Mouse (Mus musculus): ENCODE data around the gene Nasp. TPM values are rescaled to one million over a fixed set of nuclear protein-coding genes. Genes with fewer than 3 reads are reported as not detected.
"Not testable (repeated sequence)": the region's sequence is repeated elsewhere in the genome, so short reads cannot be mapped to it uniquely, and the experiment has no call there.

Gene Nasp
- polyA plus RNA-seq, 1 experiment = 20.0 TPM

GRCm38 (mm10) chr4:116668145-116668544 lies 40.4 kb upstream of the Nasp start:
- no peaks in the 10 kb centered on the region for H3K79me2 ChIP-seq (ENCODE audit: control insufficient read depth, insufficient read depth)
- no peak overlapping the region for H3ac ChIP-seq (ENCODE audit: control insufficient read depth, insufficient read length)
- H3K4me2 ChIP-seq (ENCODE audit: low read depth) = peak overlapping the region; percentile 20
- TF ChIP-seq E2F4 (IDR thresholded peaks at IDR 0.05; ENCODE audit: insufficient read depth) (no peak), MYOD1 (IDR thresholded peaks at IDR 0.05; ENCODE audit: control insufficient read depth in 1 of 3, insufficient read length in 2 of 3, low read depth in 2 of 3) (no peak), MAX (IDR thresholded peaks at IDR 0.05; ENCODE audit: low read depth) (no peak), POLR2AphosphoS2 (IDR thresholded peaks at IDR 0.05; ENCODE audit: insufficient read length, low read depth) (no peak), CEBPB (IDR thresholded peaks at IDR 0.05; ENCODE audit: insufficient read depth, poor library complexity, severe bottlenecking) (peak; percentile 25; the same call in 1 of the 2 replicates), REST (IDR thresholded peaks at IDR 0.05; ENCODE audit: insufficient read depth, insufficient read length) (no peak), USF1 (IDR thresholded peaks at IDR 0.05; ENCODE audit: low read depth) (peak; percentile 65), SRF (IDR thresholded peaks at IDR 0.05; ENCODE audit: control insufficient read depth, insufficient read length, low read depth) (no peak), TCF12 (IDR thresholded peaks at IDR 0.05; ENCODE audit: insufficient read depth, poor library complexity, severe bottlenecking) (no peak), TCF3 (IDR thresholded peaks at IDR 0.05; ENCODE audit: insufficient read length, low read depth) (no peak), MYOG (IDR thresholded peaks at IDR 0.05; ENCODE audit: control insufficient read depth in 1 of 3, insufficient read depth in 1 of 3, insufficient read length in 2 of 3, low read depth in 2 of 3) (no peak)
- H3K27me3 ChIP-seq (ENCODE audit: control insufficient read depth, insufficient read depth, insufficient read length) = no peaks in the 10 kb centered on the region
- no peak overlapping the region for H3K4me3 ChIP-seq
- H3K36me3 ChIP-seq (ENCODE audit: control insufficient read depth, insufficient read depth) = no peaks in the 10 kb centered on the region

GRCm38 (mm10) chr4:116666625-116667024 lies 38.9 kb upstream of the Nasp start:
- no peak overlapping the region for H3ac ChIP-seq (ENCODE audit: control insufficient read depth, insufficient read length)
- H3K79me2 ChIP-seq (ENCODE audit: control insufficient read depth, insufficient read depth) = no peaks in the 10 kb centered on the region
- no peaks in the 10 kb centered on the region for H3K36me3 ChIP-seq (ENCODE audit: control insufficient read depth, insufficient read depth)
- no peaks in the 10 kb centered on the region for H3K27me3 ChIP-seq (ENCODE audit: control insufficient read depth, insufficient read depth, insufficient read length)
- TF ChIP-seq MYOD1 (IDR thresholded peaks at IDR 0.05; ENCODE audit: control insufficient read depth in 1 of 3, insufficient read length in 2 of 3, low read depth in 2 of 3) = peak; percentile 73 to 94 (median 82)
- no peak for TF ChIP-seq USF1 (IDR thresholded peaks at IDR 0.05; ENCODE audit: low read depth)
- peak; percentile 16 for TF ChIP-seq TCF12 (IDR thresholded peaks at IDR 0.05; ENCODE audit: insufficient read depth, poor library complexity, severe bottlenecking)
- TF ChIP-seq TCF3 (IDR thresholded peaks at IDR 0.05; ENCODE audit: insufficient read length, low read depth) = peak; percentile 59
- no peak for TF ChIP-seq POLR2A (IDR thresholded peaks at IDR 0.05; ENCODE audit: insufficient read length, low read depth)
- peak in 2 of 3 experiments; percentile 81 to 85 for TF ChIP-seq MYOG (IDR thresholded peaks at IDR 0.05; ENCODE audit: control insufficient read depth in 1 of 3, insufficient read depth in 1 of 3, insufficient read length in 2 of 3, low read depth in 2 of 3)
- TF ChIP-seq SRF (IDR thresholded peaks at IDR 0.05; ENCODE audit: control insufficient read depth, insufficient read length, low read depth) = no peak
- no peak for TF ChIP-seq CEBPB (IDR thresholded peaks at IDR 0.05; ENCODE audit: insufficient read depth, poor library complexity, severe bottlenecking)
- TF ChIP-seq MAX (IDR thresholded peaks at IDR 0.05; ENCODE audit: low read depth) = no peak
- TF ChIP-seq REST (IDR thresholded peaks at IDR 0.05; ENCODE audit: insufficient read depth, insufficient read length) = no peak
- no peak for TF ChIP-seq POLR2AphosphoS2 (IDR thresholded peaks at IDR 0.05; ENCODE audit: insufficient read length, low read depth)
- no peak for TF ChIP-seq E2F4 (IDR thresholded peaks at IDR 0.05; ENCODE audit: insufficient read depth)
- no peak overlapping the region for H3K4me3 ChIP-seq
- H3K4me2 ChIP-seq (ENCODE audit: low read depth) = peak overlapping the region; percentile 26

- H3K27me3 ChIP-seq (ENCODE audit: control insufficient read depth, insufficient read depth, insufficient read length) = no peaks in the 10 kb centered on the region
These were observed 34.3 kb upstream of the Nasp start for GRCm38 (mm10) chr4:116661998-116662397.

GRCm38 (mm10) chr4:116660829-116661228 lies 33.1 kb upstream of the Nasp start:
- no peaks in the 10 kb centered on the region for H3K79me2 ChIP-seq (ENCODE audit: control insufficient read depth, insufficient read depth)
- H3ac ChIP-seq (ENCODE audit: control insufficient read depth, insufficient read length) = no peak overlapping the region
- TF ChIP-seq TCF12 (IDR thresholded peaks at IDR 0.05; ENCODE audit: insufficient read depth, poor library complexity, severe bottlenecking) (no peak), POLR2AphosphoS2 (IDR thresholded peaks at IDR 0.05; ENCODE audit: insufficient read length, low read depth) (no peak), TCF3 (IDR thresholded peaks at IDR 0.05; ENCODE audit: insufficient read length, low read depth) (no peak), POLR2A (IDR thresholded peaks at IDR 0.05; ENCODE audit: insufficient read length, low read depth) (no peak), MAX (IDR thresholded peaks at IDR 0.05; ENCODE audit: low read depth) (no peak), MYOG (IDR thresholded peaks at IDR 0.05; ENCODE audit: control insufficient read depth in 1 of 3, insufficient read depth in 1 of 3, insufficient read length in 2 of 3, low read depth in 2 of 3) (no peak), USF1 (IDR thresholded peaks at IDR 0.05; ENCODE audit: low read depth) (no peak), REST (IDR thresholded peaks at IDR 0.05; ENCODE audit: insufficient read depth, insufficient read length) (no peak), CEBPB (IDR thresholded peaks at IDR 0.05; ENCODE audit: insufficient read depth, poor library complexity, severe bottlenecking) (no peak), MYOD1 (IDR thresholded peaks at IDR 0.05; ENCODE audit: control insufficient read depth in 1 of 3, insufficient read length in 2 of 3, low read depth in 2 of 3) (no peak), E2F4 (IDR thresholded peaks at IDR 0.05; ENCODE audit: insufficient read depth) (no peak), SRF (IDR thresholded peaks at IDR 0.05; ENCODE audit: control insufficient read depth, insufficient read length, low read depth) (no peak)
- H3K36me3 ChIP-seq (ENCODE audit: control insufficient read depth, insufficient read depth) = no peaks in the 10 kb centered on the region
- H3K27me3 ChIP-seq (ENCODE audit: control insufficient read depth, insufficient read depth, insufficient read length) = no peaks in the 10 kb centered on the region
- peak overlapping the region; percentile 24 for H3K4me2 ChIP-seq (ENCODE audit: low read depth)
- H3K4me3 ChIP-seq = no peak overlapping the region

More at GRCm38 (mm10) chr4:116661998-116662397, 34.3 kb upstream of the Nasp start:
- Histone ChIP-seq H3K79me2 (ENCODE audit: control insufficient read depth, insufficient read depth) (no peaks in the 10 kb centered on the region), H3ac (ENCODE audit: control insufficient read depth, insufficient read length) (no peak overlapping the region), H3K36me3 (ENCODE audit: control insufficient read depth, insufficient read depth) (no peaks in the 10 kb centered on the region), H3K4me2 (ENCODE audit: low read depth) (no peak overlapping the region), H3K4me3 (no peak overlapping the region)
- no peak for TF ChIP-seq CEBPB (IDR thresholded peaks at IDR 0.05; ENCODE audit: insufficient read depth, poor library complexity, severe bottlenecking)
- no peak for TF ChIP-seq MYOG (IDR thresholded peaks at IDR 0.05; ENCODE audit: control insufficient read depth in 1 of 3, insufficient read depth in 1 of 3, insufficient read length in 2 of 3, low read depth in 2 of 3)
- TF ChIP-seq POLR2A (IDR thresholded peaks at IDR 0.05; ENCODE audit: insufficient read length, low read depth) = no peak
- no peak for TF ChIP-seq USF1 (IDR thresholded peaks at IDR 0.05; ENCODE audit: low read depth)
- TF ChIP-seq TCF3 (IDR thresholded peaks at IDR 0.05; ENCODE audit: insufficient read length, low read depth) = no peak
- no peak for TF ChIP-seq REST (IDR thresholded peaks at IDR 0.05; ENCODE audit: insufficient read depth, insufficient read length)
- TF ChIP-seq MAX (IDR thresholded peaks at IDR 0.05; ENCODE audit: low read depth) = no peak
- TF ChIP-seq TCF12 (IDR thresholded peaks at IDR 0.05; ENCODE audit: insufficient read depth, poor library complexity, severe bottlenecking) = no peak
- TF ChIP-seq E2F4 (IDR thresholded peaks at IDR 0.05; ENCODE audit: insufficient read depth) = no peak

GRCm38 (mm10) chr4:116659916-116660315 lies 32.2 kb upstream of the Nasp start:
- H3K4me2 ChIP-seq (ENCODE audit: low read depth) = peak overlapping the region; percentile 16
- not testable (repeated sequence) for H3K79me2 ChIP-seq (ENCODE audit: control insufficient read depth, insufficient read depth); H3ac ChIP-seq (ENCODE audit: control insufficient read depth, insufficient read length); H3K4me3 ChIP-seq; H3K36me3 ChIP-seq (ENCODE audit: control insufficient read depth, insufficient read depth); H3K27me3 ChIP-seq (ENCODE audit: control insufficient read depth, insufficient read depth, insufficient read length)

Data from myocyte (in vitro differentiated cells).